Mouse (Mus musculus) splenic B cell, adult 2 months (primary cell): ENCODE measurements at regions not wholly inside any gene's neighbourhood (a gene's known extent, or its start where the extent isn't known, plus 50 kb on each side); places are given as distances from the start of the nearest gene placed in this dataset.
A peak's percentile ranks its signal among the peaks of the same experiment; 100 is the strongest.

Experiments used
- DNase-seq: peaks from one replicate; pipeline ENCODE4 v3.0.0-alpha.2; 2011; ENCODE audit warnings: low read depth, low spot score
- H3K27me3 ChIP-seq: 2 replicates; pipeline ENCODE4 v1.6.1; 2012; ENCODE audit warnings: mild to moderate bottlenecking, low read length, moderate library complexity, mixed read lengths; ENCODE audit not compliant: control insufficient read depth, poor library complexity, insufficient read depth, severe bottlenecking
- H3K36me3 ChIP-seq: 2 replicates; pipeline ENCODE4 v1.6.1; 2012; ENCODE audit warnings: mild to moderate bottlenecking, low read length, moderate library complexity, mixed read lengths; ENCODE audit not compliant: control insufficient read depth, poor library complexity, insufficient read depth, severe bottlenecking

DNA sequence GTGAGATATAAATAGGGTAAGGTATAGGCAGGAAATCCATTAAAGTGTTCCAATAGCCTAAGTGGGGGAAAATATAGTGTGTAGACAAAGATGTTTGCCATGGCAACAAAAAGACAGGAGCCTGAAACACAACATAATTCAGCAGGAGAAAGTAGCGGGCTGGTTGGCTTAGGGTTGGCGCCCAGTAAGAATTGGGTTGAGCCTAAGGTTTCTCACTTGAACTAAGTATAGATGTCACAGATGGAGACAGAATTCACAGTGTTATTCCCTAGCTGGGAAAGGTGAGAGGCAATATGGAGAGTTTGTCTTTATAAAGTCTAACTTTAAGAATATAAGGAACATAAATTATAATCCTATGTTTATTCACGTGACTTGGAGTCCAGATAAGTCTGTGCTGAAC, 64.8 kb upstream of the Ogfrl1 start:
- H3K36me3 ChIP-seq, result no peaks in the 10 kb centered on the region
- DNase-seq, result no peak
- no peaks in the 10 kb centered on the region; the same call in 1 of the 2 replicates for H3K27me3 ChIP-seq

DNA sequence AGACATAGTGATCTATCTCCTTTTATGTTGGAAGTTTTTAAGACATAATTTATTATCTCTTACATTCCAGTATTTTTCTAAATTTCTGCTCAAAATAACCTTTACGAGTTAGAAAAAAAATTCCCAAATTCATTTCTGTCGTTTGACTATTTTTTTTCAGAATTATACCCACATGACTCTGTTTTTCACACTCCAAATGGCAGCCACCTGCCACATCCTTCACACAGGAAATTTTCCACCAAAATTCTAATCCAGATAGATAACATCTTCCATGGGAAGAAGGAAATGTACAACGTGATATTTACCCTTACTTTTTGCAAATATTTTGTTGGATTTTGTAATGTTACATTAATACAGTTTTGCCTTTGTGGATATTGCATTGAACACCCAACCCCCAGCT, 66.5 kb upstream of the Ogfrl1 start:
- no peaks in the 10 kb centered on the region for H3K36me3 ChIP-seq
- no peaks in the 10 kb centered on the region; the same call in 1 of the 2 replicates for H3K27me3 ChIP-seq
- no peak for DNase-seq

DNA sequence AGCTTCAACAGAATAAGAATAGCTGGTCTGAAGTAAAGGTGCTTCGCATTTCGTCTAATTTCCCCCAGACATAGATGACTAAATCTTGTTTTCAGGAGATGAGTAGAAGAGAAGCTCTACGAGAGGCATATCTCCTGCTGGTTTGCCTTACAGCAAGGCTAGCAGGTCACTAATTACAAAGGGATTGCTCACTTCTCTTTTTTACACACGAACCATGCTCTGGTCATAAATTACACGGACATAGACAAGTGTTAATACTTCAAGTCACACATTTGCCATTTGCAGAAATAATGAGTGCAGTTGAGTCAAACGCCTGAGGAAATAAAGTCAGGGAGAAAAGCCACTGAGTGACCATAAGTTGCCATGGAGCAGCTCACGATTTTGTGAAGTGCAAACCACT, 68.8 kb upstream of the Ogfrl1 start:
- Histone ChIP-seq H3K27me3 (no peaks in the 10 kb centered on the region; the same call in 1 of the 2 replicates), H3K36me3 (no peaks in the 10 kb centered on the region)
- no peak for DNase-seq

DNA sequence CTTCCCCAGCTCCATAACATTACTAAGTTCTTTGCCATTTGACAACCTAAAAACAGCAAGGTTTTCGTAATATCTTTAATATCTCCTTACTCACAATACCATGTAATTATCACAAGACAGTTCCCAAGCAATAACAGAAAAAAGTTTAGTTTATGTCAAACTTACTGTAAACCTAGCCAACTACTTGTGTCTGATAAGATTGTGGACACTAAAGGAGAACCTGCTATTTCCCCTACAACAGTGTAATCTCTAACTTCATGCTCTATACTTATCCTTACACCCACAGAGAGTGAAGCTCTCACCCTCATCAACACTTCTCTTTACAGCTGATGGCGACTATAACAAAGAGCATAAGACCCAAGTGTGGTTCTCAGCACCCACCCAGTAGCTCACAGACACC, 69.8 kb upstream of the Ogfrl1 start:
- no peak for DNase-seq
- no peaks in the 10 kb centered on the region; the same call in 1 of the 2 replicates for H3K27me3 ChIP-seq

DNA sequence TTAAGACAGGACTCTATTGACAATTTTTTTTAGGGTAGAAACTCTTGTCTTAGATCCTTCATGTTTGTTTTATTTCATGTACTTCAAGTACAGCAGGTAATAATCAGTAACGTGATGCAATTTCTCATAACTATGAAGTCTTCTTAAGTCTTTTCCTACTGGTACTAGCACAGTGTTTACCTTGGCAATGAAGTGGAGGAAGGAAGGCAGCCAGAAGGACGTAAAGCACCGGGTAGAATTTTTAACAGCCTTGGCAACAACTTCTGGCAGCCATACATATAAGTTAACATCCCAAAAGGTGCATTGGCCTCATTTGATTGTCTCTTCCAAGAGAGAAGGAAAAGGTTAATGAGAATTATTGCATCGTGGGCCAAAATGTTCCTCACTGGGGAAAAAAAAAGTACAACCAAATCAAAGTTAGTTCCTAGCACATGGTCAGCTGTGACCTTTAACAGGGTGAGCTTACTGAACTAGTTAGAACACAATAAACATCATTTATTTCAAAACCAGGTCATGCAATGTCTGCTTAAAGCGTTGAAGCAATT, 83.3 kb upstream of the Ogfrl1 start:
- no peaks in the 10 kb centered on the region for H3K36me3 ChIP-seq
- no peaks in the 10 kb centered on the region for H3K27me3 ChIP-seq
- DNase-seq, result no peak

More for the DNA sequence above, 69.8 kb upstream of the Ogfrl1 start:
- no peaks in the 10 kb centered on the region for H3K36me3 ChIP-seq

DNA sequence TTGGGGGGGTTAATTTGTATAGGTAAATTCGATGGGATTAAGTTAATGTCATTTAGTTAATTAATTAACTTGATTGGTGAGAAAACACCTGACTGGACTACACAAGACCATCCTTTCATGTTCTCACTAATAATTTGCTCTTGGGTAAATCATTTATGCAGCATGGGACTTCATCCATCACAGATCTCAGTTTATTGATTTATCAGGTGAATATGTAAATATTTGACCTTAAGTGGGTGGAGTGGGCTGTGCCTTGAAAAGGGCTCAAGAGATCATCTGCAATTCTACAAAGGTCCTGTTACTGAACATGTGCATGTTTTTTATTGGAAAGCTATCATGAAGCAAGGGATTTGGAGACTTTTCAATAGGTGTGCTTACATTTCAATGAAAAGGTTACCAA, 87.0 kb upstream of the Ogfrl1 start:
- Histone ChIP-seq H3K36me3 (no peaks in the 10 kb centered on the region), H3K27me3 (no peaks in the 10 kb centered on the region)
- no peak for DNase-seq

DNA sequence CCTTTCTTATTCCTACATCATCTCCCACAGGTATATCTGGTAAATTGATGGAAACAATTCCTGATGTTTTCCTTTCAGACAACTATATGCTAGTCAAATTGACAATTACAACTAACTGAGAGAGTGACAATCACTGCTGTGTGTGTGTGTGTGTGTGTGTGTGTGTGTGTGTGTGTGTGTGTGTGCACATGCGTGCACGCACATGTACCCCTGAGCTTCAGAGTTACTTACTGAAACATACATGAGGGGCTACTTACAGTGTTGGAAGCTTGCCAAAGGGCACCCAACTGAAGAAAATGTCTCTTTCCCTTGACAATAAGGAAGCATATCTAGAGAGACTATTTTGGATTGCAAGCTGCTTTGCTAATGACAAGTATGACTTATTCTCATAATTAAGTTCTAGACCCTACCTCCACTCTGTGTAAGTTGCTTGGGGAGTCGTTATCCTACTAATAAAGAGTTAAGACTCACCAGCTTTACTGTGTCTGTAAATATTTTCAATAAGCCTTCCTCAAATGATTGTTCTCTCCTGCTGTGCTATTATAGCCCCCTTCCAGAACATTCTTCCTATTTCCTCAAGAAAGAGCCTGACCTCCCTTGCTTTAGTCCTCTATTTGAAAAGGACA, 87.7 kb upstream of the Ogfrl1 start:
- DNase-seq, result no peak
- no peaks in the 10 kb centered on the region for H3K36me3 ChIP-seq
- H3K27me3 ChIP-seq, result no peaks in the 10 kb centered on the region

DNA sequence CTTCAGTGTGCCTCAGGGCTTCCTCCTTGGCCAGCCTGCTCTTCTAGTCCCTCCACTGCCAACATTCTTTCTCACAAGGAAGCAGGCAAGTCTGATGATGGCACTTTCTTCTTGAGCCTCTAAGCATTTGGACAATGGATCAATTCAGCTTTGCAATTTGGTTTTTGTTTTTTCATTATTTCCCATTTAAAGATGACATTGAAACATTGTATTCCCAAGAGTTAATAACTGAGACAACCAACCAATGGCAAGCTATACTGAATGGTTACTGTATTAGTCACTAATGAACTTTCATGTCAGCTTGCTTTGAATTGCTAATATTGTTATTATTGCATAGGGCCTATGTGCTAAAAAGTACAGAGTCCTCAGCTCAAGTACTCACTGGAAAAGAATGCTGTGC, 89.5 kb upstream of the Ogfrl1 start:
- no peaks in the 10 kb centered on the region for H3K27me3 ChIP-seq
- no peak for DNase-seq
- no peaks in the 10 kb centered on the region for H3K36me3 ChIP-seq

DNA sequence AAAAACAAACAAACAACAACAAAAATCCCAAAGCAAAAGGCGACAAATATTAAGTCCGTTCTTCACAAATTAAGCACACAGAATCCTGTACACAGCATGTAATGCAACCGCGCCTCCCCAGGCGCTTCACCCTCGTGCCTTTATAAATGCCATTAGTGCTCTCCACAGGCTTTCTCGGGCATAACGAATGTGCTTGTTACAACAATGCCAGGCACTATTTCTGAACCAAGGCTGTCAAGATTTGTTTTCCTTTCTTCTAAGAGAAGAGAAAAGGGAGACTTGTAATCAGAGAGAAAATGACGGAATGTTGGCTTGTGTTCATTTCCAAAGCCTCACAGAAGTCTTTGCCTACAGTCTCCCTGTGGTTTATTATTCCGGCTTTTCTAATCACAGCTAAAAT, 93.1 kb upstream of the Ogfrl1 start:
- Histone ChIP-seq H3K36me3 (no peaks in the 10 kb centered on the region), H3K27me3 (no peaks in the 10 kb centered on the region)
- DNase-seq, result no peak

DNA sequence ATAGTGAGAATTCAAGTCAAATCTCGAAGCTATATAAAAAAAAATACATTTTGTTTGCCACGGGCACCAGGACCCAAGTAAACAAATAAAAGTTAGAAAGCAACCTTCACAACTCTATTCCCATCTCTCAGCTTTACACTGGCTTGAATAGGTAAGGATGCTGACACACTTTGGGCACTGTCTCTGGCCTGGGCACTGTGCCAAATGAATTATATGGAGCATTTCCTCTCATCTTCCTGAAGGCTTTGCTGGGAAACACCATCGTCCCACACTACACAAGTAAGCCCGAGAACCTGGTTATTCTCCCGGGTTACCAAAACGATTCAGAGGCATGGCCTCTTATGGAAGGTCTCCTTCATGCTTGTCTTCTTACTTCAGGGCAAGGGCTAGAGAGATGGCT, 93.5 kb upstream of the Ogfrl1 start:
- DNase-seq, result no peak
- Histone ChIP-seq H3K36me3 (no peaks in the 10 kb centered on the region), H3K27me3 (no peaks in the 10 kb centered on the region)

DNA sequence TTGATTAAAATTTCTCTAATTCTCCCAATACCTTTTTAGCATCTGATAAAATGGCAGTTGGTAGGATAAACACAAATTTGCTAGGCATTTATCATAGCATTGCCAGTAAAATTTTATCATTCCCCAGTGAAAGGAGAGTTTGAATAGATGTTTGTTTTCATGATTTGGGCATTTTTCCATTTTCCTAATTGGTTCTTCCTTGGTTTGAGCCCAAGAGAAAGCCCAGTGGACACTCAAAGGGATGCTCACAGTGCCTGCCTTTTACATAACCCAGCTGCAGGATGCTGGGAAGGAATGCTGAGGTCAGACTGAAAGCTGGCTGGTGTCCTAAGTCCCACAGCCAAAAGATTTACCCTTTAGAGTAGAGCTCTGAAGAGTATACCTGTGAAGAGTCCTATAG, 95.4 kb upstream of the Ogfrl1 start:
- H3K27me3 ChIP-seq, result no peaks in the 10 kb centered on the region
- H3K36me3 ChIP-seq, result no peaks in the 10 kb centered on the region
- no peak for DNase-seq

DNA sequence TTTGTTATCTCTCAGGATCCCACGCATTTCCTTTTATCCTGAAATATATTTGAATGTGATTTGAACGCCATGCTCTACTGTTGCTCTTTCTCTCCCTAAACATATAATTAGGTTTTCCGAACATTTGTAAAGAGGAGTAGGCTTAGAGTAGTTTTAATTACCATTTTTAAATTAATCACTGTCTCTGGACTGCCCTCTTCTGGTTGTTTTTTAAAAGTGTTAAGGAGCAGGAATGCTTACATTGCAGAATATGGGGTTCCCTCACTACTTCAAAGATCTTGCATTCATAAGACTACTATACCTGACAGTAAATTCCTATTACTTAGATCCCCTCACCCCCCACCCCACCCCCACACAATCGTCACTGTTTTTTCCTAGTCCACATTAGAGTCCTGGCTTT, 97.8 kb upstream of the Ogfrl1 start:
- Histone ChIP-seq H3K27me3 (no peaks in the 10 kb centered on the region), H3K36me3 (no peaks in the 10 kb centered on the region)
- peak; percentile 11 for DNase-seq

DNA sequence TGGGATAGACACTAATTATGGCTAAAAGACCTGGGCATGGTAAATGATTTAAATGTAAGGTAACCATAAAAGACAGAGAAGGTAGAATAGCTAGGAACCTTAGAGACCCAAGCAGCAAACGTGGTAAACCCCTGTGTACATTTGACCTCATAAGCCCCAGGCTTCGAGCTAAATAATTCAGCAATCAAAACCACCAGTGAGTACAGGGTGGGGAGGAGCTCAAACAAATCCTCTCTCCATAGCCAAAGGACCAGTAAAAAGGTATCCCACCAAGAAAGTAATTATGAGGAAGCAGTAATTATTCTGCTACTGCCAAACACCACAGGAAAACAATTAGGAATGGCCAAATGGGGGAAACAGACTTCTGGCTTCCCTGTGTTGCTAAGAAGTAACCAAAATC, 122.5 kb upstream of the Ogfrl1 start:
- no peaks in the 10 kb centered on the region for H3K36me3 ChIP-seq
- DNase-seq, result no peak

DNA sequence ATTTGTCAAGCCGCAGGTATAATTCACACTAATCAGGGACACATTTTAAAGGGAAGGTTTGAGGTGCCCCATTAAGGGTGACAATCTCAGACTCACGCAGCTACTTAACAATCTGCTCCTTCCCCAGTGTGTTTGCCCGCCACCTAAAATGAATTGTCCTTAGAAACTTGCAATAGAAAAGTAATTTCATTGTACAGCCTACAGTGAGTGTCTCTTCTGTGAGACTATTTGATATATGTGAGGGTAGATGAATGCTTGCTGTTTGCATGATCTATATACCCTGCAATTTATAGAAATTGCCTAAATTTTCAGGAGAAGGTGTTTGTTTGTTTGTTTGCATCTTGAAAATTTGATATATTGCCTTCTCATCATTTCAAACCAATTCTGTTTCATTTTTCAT, 135.1 kb upstream of the Ogfrl1 start:
- no peaks in the 10 kb centered on the region for H3K36me3 ChIP-seq
- no peaks in the 10 kb centered on the region for H3K27me3 ChIP-seq
- DNase-seq, result no peak

More for the DNA sequence above, 122.5 kb upstream of the Ogfrl1 start:
- no peaks in the 10 kb centered on the region for H3K27me3 ChIP-seq

DNA sequence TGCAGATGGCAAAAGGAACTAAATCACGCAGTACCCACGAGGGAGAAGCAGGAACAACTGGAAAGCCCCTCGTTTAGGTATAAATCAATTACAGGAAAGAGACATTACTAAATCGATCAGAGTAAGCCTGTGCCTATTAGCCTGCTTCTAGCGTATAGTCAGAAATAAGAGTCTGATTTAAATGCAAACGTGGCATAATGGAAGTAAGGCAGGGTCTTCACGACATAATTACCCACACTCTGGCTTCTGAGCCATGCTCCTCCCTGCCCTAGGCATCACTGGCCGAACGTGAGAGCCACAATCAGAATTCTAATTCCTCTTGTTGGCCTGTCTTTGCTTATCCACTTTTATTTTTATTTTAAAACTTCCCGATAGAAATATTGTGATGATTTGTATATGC, 139.0 kb upstream of the Ogfrl1 start:
- Histone ChIP-seq H3K27me3 (no peaks in the 10 kb centered on the region), H3K36me3 (no peaks in the 10 kb centered on the region)
- DNase-seq, result no peak

DNA sequence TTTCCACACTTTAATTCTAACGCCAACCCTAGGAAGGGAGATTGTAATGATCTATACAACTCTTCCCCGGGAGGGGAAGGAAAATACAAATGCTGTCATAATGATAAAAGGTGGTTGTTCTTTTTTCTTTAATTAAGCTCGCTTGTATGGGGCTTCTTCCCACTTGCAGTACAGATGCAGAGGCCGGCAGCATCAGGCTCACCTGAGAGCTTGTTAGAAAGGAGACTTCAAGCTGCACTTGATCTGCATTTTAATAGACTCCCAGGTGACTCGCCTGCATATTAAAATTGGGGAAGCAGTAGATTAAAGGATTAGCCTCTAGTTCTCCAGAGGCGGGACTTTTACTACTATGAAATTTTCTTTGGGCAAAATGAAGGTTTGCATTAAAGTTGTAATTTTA, 140.8 kb upstream of the Ogfrl1 start:
- Histone ChIP-seq H3K36me3 (no peaks in the 10 kb centered on the region), H3K27me3 (no peaks in the 10 kb centered on the region)
- DNase-seq, result no peak
